Mouse (Mus musculus) CH12.LX (cell line): ENCODE results near the gene Slc44a5. TPM values are rescaled to one million over a fixed set of nuclear protein-coding genes. Genes with fewer than 3 reads are reported as not detected.

Experiments used
- DNase-seq: peaks from one replicate; pipeline ENCODE4 v3.0.0-alpha.2; 2013; ENCODE audit errors: extremely low read depth
- H3K27ac ChIP-seq: 2 replicates; pipeline ENCODE4 v1.5.1; 2012; ENCODE audit warnings: low read depth, mild to moderate bottlenecking, control low read depth, moderate library complexity; ENCODE audit not compliant: insufficient read depth
- H3K27me3 ChIP-seq: replicated peaks from 2 replicates; pipeline ENCODE3; 2012; ENCODE audit warnings: inconsistent platforms
- H3K36me3 ChIP-seq, 2 experiments: replicated peaks in 1 of 2; 2 replicates each; pipeline versions ENCODE3 to v1.6.1; 2012; ENCODE audit warnings: inconsistent platforms in 1 of 2, low read length in 1 of 2, mild to moderate bottlenecking in 1 of 2, mixed read lengths in 1 of 2, moderate library complexity in 1 of 2; ENCODE audit not compliant: control insufficient read depth in 1 of 2, insufficient read depth in 1 of 2
- H3K4me1 ChIP-seq, 2 experiments: 2 replicates each; pipeline ENCODE4 v1.6.1; 2012; ENCODE audit warnings: inconsistent platforms in 1 of 2, moderate library complexity in 1 of 2; ENCODE audit not compliant: insufficient read depth in 2 of 2, control insufficient read depth in 1 of 2
- H3K4me2 ChIP-seq: 2 replicates; pipeline ENCODE4 v1.6.1; 2012; ENCODE audit warnings: low read depth, mild to moderate bottlenecking, control low read depth; ENCODE audit not compliant: poor library complexity, insufficient read depth, severe bottlenecking
- H3K4me3 ChIP-seq, 3 experiments: fragments of 150-350 bp in 1 of 3; sonication (generic) in 1 of 3; replicated peaks in 1 of 3; 2 replicates each; pipeline versions ENCODE3 to v1.5.1; 2011 to 2012; ENCODE audit warnings: low read depth in 2 of 3, low read length in 2 of 3, mild to moderate bottlenecking in 2 of 3, moderate library complexity in 2 of 3, control low read depth in 1 of 3, improper control_type of control experiment in 1 of 3, inconsistent platforms in 1 of 3, mixed read lengths in 1 of 3; ENCODE audit not compliant: poor library complexity in 1 of 3
- H3K79me2 ChIP-seq: replicated peaks from 2 replicates; pipeline ENCODE4 v1.6.1; 2012; ENCODE audit warnings: mild to moderate bottlenecking, moderate library complexity; ENCODE audit not compliant: control insufficient read depth, poor library complexity, insufficient read depth, severe bottlenecking; ENCODE audit errors: extremely low read depth
- H3K9ac ChIP-seq: 2 replicates; pipeline ENCODE4 v1.6.1; 2012; ENCODE audit warnings: low read depth, mild to moderate bottlenecking, control low read depth, moderate library complexity; ENCODE audit not compliant: insufficient read depth
- H3K9me3 ChIP-seq: replicated peaks from 2 replicates; pipeline ENCODE3; 2012; ENCODE audit warnings: low read length, inconsistent platforms, mixed read lengths
- BHLHE40 ChIP-seq: IDR thresholded peaks from 2 replicates; pipeline ENCODE4 v1.6.1; 2011; ENCODE audit warnings: mild to moderate bottlenecking, low read depth, low read length, improper control_type of control experiment
- CTCF ChIP-seq, 2 experiments: IDR thresholded peaks in 1 of 2; conservative IDR thresholded peaks in 1 of 2; 2 replicates each; pipeline ENCODE4 v1.5.1; 2011 to 2012; ENCODE audit warnings: low read depth in 2 of 2, low read length in 2 of 2, improper control_type of control experiment in 1 of 2, inconsistent platforms in 1 of 2, mild to moderate bottlenecking in 1 of 2, moderate library complexity in 1 of 2
- ETS1 ChIP-seq: conservative IDR thresholded peaks from 2 replicates; pipeline ENCODE4 v1.6.1; 2012; ENCODE audit warnings: low read depth, mild to moderate bottlenecking, inconsistent platforms, low read length, improper control_type of control experiment, moderate library complexity
- HCFC1 ChIP-seq: IDR thresholded peaks from 2 replicates; pipeline ENCODE4 v1.6.1; 2012; ENCODE audit warnings: low read depth, mild to moderate bottlenecking, inconsistent platforms, low read length, improper control_type of control experiment
- IRF4 ChIP-seq: IDR thresholded peaks from 2 replicates; pipeline ENCODE4 v1.6.1; 2014; ENCODE audit warnings: low read depth, mild to moderate bottlenecking, inconsistent platforms, low read length, improper control_type of control experiment
- JUN ChIP-seq: IDR thresholded peaks from 2 replicates; pipeline ENCODE4 v1.6.1; 2011; ENCODE audit warnings: low read depth, mild to moderate bottlenecking, low read length, improper control_type of control experiment, moderate library complexity; ENCODE audit not compliant: insufficient read depth
- MYC ChIP-seq: IDR thresholded peaks from 2 replicates; pipeline ENCODE4 v1.6.1; 2011; ENCODE audit warnings: low read depth, mild to moderate bottlenecking, improper control_type of control experiment, low read length
- POLR2A ChIP-seq: IDR thresholded peaks from 2 replicates; pipeline ENCODE4 v1.6.1; 2011; ENCODE audit warnings: low read depth, mild to moderate bottlenecking, improper control_type of control experiment, low read length
- POLR2AphosphoS2 ChIP-seq: IDR thresholded peaks from 2 replicates; pipeline ENCODE4 v1.6.1; 2011; ENCODE audit warnings: low read depth, low read length, improper control_type of control experiment
- RAD21 ChIP-seq: IDR thresholded peaks from 2 replicates; pipeline ENCODE4 v1.6.1; 2011; ENCODE audit warnings: low read depth, mild to moderate bottlenecking, low read length, improper control_type of control experiment, moderate library complexity
- RCOR1 ChIP-seq: conservative IDR thresholded peaks from 2 replicates; pipeline ENCODE4 v1.6.1; 2012; ENCODE audit warnings: low read depth, mild to moderate bottlenecking, inconsistent platforms, low read length, improper control_type of control experiment
- SMC3 ChIP-seq: IDR thresholded peaks from 2 replicates; pipeline ENCODE4 v1.6.1; 2011; ENCODE audit warnings: low read depth, low read length, improper control_type of control experiment
- TCF12 ChIP-seq: IDR thresholded peaks from 2 replicates; pipeline ENCODE4 v1.6.1; 2014; ENCODE audit warnings: low read depth, mild to moderate bottlenecking, inconsistent platforms, low read length, improper control_type of control experiment
- USF1 ChIP-seq: IDR thresholded peaks from 2 replicates; pipeline ENCODE4 v1.6.1; 2014; ENCODE audit warnings: low read depth, mild to moderate bottlenecking, inconsistent platforms, low read length, improper control_type of control experiment
- ZC3H11A ChIP-seq: IDR thresholded peaks from 2 replicates; pipeline ENCODE4 v1.6.1; 2012; ENCODE audit warnings: low read depth, mild to moderate bottlenecking, inconsistent platforms, low read length, improper control_type of control experiment
- ZKSCAN1 ChIP-seq: IDR thresholded peaks from 2 replicates; pipeline ENCODE4 v1.6.1; 2012; ENCODE audit warnings: low read depth, inconsistent platforms, low read length, improper control_type of control experiment, borderline replicate concordance
- ZMIZ1 ChIP-seq: IDR thresholded peaks from 2 replicates; pipeline ENCODE4 v1.6.1; 2012; ENCODE audit warnings: low read depth, mild to moderate bottlenecking, inconsistent platforms, low read length, improper control_type of control experiment
- dilution Hi-C: fragments of 300-500 bp; cut with MboI; formaldehyde crosslinking; loops from 2 replicates; pipeline ENCODE4 v1.14.3; 2020; ENCODE audit warnings: low sequenced_read_pairs; ENCODE audit not compliant: extremely low pct_unique_long_range_greater_than_20kb, extremely low pct_ligation_motif_present
- in situ Hi-C: fragments of 300-500 bp; cut with MboI; formaldehyde crosslinking; loops from 3 replicates; pipeline ENCODE4 v1.14.3; 2019; ENCODE audit warnings: low sequenced_read_pairs, low pct_ligation_motif_present, low pct_unique_long_range_greater_than_20kb, mixed read lengths
- polyA plus RNA-seq: library from polyadenylated mRNA; unstranded; fragments of >175 nt; gene quantifications from 2 replicates; pipeline ENCODE4 v1.2.1, GENCODE M21; 2012; ENCODE audit warnings: low read depth; ENCODE audit not compliant: insufficient read length
- total RNA-seq, 2 experiments: library from RNA; depleted of rRNA; stranded (reverse); fragments of 300-350 nt in 1 of 2; fragments of >200 nt in 1 of 2; gene quantifications; 2 replicates each; pipeline ENCODE4 v1.2.3; 2012 to 2014

The Slc44a5 gene
- total and polyA plus RNA-seq, 3 experiments = not detected

DNA sequence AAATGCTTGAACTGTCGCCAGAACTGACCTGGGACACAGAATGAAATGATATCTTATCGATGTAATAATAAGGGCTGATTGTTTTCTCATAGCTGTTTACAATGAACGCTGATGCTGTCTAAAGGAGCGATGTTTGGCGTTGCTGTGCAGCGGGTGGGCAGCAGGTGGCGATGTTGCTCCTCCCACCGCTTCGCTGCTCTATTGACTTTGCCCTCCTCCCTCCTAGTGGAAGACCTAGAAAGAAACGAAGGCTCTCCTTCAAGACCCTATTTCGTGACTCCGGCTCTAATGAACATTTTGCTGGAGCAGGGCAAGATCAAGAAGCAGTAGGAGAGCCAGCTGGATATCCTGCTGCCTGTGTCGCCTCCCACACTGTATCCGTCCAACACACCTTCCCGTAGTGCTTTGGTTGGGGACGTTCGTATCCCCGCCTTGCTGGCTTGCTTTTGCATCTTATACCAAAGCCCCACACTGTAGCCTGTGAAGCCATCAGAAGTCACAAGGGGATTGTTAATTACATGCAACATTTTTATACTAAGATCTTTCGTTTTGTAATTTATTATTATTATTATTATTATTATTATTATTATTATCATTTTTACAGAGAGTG, 296.6 kb downstream of the Slc44a5 start:
- Histone ChIP-seq H3K4me2 (peak overlapping the region; percentile 10; the same call in 1 of the 2 replicates), H3K4me1 (peaks cover 0 to 8% of the 10 kb centered on the region in 2 experiments; a peak in 2 of 4 replicates), H3K9me3 (no peaks in the 10 kb centered on the region), H3K27me3 (no peaks in the 10 kb centered on the region), H3K4me3 (no peak overlapping the region), H3K79me2 (no peaks in the 10 kb centered on the region), H3K9ac (no peak overlapping the region), H3K36me3 (no peaks in the 10 kb centered on the region), H3K27ac (no peak overlapping the region)
- peak; percentile 81 for DNase-seq
- in situ Hi-C loops = no loop called here
- dilution Hi-C loops = no loop called here
- TF ChIP-seq ZKSCAN1 (no peak), SMC3 (peak; percentile 96), ZMIZ1 (no peak), USF1 (no peak), ZC3H11A (peak; percentile 49), CTCF (conservative IDR thresholded peaks at IDR 0.05 in 1 of 2, IDR thresholded peaks at IDR 0.05 in 1 of 2; ENCODE audit: low read depth in 2 of 2, low read length in 2 of 2) (peak; percentile 99), HCFC1 (no peak), RAD21 (peak; percentile 100), BHLHE40 (no peak)

DNA sequence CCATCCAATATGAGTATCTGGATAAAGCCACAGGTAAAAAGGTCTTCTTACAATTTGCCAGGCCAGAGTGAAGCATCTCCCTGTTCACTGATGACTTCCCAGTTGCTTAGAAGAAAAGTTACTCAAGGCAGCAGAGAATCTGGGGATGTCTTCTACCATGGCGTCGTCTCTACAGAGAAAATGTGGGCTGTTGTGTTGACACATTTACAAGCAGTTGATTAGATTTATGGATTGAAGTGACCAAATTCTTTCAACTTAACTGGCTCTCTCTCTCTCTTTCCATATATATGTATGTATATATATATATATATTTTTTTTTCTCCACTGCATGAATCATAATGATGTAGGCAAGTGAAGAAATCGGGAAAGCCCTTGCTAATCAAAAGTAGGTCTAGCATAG, 301.4 kb downstream of the Slc44a5 start:
- Histone ChIP-seq H3K27ac (no peak overlapping the region), H3K4me1 (peaks cover 0 to 6% of the 10 kb centered on the region in 2 experiments; a peak in 2 of 4 replicates), H3K9me3 (no peaks in the 10 kb centered on the region), H3K36me3 (no peaks in the 10 kb centered on the region), H3K79me2 (no peaks in the 10 kb centered on the region)
- in situ Hi-C loops = loop anchor here (5.0 kb wide), 1 partner anchor 298 kb away; no protein-coding TSS in a partner anchor
- TF ChIP-seq POLR2A (no peak), USF1 (no peak), JUN (no peak), MYC (no peak), IRF4 (no peak), POLR2AphosphoS2 (no peak), RAD21 (no peak), ETS1 (no peak), ZC3H11A (no peak), TCF12 (no peak), RCOR1 (no peak), SMC3 (no peak)
- TF ChIP-seq, all 38 proteins: peak for 0
- dilution Hi-C loops = no loop called here
- H3K9ac ChIP-seq = no peak overlapping the region
- H3K4me2 ChIP-seq = no peak overlapping the region
- H3K4me3 ChIP-seq = no peak overlapping the region
- DNase-seq = no peak
- H3K27me3 ChIP-seq = no peaks in the 10 kb centered on the region
